Mouse (Mus musculus): Measurements from ENCODE around the gene Pfn1.

DNA sequence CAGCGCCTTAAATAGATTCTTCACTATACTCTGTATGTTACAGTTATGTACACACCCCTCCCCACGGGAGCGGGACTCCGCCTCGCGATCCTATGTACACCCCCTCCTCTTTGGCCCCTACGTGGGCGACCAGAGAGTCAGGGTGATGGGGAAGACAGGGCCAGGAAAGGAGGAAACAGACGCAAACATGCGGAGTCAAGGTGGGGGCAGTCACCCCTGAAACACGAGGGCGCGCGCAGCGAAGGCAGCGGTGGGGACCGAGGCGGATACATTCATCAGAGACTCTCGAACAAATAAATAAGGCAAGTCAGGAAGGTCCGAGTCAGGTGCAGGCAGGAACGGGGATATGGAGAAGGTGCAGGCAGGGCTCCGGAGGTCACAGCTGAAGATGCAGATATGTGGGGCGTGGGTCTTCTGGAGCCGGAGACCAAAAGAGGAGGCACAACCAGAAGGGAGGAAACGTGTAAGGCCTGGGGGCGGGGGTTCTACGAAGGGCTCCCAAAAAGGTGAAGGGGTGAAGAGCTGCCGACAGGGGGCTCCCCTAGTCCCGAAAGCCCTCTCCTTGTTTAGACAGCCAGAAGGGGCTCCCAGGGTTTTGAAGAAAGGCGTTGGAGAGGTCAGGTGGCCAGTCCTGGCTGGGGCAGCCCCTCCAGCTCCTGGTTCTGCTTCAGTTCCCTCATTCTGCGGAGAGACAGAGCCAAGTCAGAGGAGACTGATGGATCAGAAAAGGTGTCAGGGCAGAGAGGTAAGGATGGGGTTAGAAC lies 15.3 kb upstream of the Pfn1 start:
- TF ChIP-seq CTCF (IDR thresholded peaks at IDR 0.05; ENCODE audit: low read depth) (peak; percentile 72), EP300 (optimal IDR thresholded peaks at IDR 0.05) (no peak)
